Mouse (Mus musculus): ENCODE measurements at regions not wholly inside any gene's neighbourhood (a gene's known extent, or its start where the extent isn't known, plus 50 kb on each side); places are given as distances from the start of the nearest gene placed in this dataset.

DNA sequence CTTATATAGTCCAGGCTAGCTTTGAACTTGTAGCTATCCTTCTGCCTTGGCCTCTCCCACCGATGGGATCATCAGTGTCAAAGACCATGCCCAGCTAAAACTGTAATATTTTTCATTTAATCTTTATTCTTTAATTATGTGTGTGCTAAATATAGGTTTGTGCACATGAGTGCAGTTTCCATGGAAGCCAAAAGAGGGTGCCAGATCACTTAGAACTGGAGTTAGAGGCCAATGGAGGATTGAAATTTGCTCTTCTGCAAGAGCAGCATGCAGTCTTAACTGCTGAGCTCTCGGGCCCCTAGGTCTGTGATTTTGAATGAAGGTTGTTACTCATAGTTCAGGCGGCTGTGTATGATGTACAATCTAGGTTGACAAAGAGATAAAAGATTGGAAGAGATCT is 66.6 kb upstream of the Slc22a22 start:
- peak; percentile 6 for DNase-seq (ENCODE audit: extremely low read depth, low read depth)

DNA sequence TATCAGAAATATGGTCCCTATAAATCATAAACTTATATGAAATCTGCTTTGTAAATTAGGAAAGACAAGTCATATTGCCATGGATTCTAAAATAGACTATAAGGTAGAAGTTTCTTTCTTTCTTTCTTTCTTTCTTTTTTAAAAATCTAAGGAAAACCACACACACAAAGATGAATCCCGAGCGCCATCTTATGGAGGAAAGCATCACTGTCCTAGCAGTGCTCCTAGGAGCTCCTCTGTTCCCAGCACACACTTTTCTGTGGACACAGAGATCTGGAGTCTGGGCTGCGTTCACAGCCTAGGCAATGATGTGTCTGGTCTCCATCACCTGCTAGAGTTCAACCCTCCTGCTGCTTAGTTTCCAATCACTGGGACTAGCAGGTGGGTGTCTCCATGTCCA is 65.2 kb upstream of the Slc22a22 start:
- DNase-seq (ENCODE audit: extremely low read depth, low read depth), result no peak

DNA sequence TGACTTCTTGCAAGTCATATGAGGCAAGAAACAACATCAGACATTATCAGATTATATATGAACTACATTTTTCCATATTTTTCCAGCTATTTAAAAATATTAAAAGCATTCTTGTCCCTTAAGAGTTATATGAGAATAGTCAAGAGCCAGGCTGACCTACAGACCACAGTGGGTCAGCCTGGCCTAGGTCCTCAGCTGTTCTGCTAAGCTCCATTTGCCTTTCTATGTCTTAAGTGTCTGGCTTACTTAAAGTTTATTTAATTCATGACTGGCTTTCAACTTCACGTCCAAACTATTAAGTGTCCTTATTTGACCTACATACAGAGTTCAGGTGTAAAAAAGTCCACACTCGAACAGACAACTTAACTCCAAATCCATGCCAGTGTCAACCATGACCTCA is 58.1 kb upstream of the Slc22a22 start:
- DNase-seq (ENCODE audit: extremely low read depth, low read depth), result no peak
